Mouse (Mus musculus): ENCODE results near the gene Plxnd1. TPM values are rescaled to one million over a fixed set of nuclear protein-coding genes. Genes with fewer than 3 reads are reported as not detected.

Plxnd1 gene
- total RNA-seq, 2 experiments from 2014 or later: 88.0 to 151 TPM

GRCm38 (mm10) chr6:115927292-115928242 is 67.2 kb downstream of the Plxnd1 start:
- no peak for ATAC-seq (ENCODE audit: poor library complexity, severe bottlenecking)

GRCm38 (mm10) chr6:115926416-115926815 is 68.4 kb downstream of the Plxnd1 start:
- no peak for ATAC-seq (ENCODE audit: poor library complexity, severe bottlenecking)

GRCm38 (mm10) chr6:115924829-115925228 is 70.0 kb downstream of the Plxnd1 start:
- no peak for ATAC-seq (ENCODE audit: poor library complexity, severe bottlenecking)

GRCm38 (mm10) chr6:115919876-115920275 is 74.9 kb downstream of the Plxnd1 start:
- ATAC-seq (ENCODE audit: poor library complexity, severe bottlenecking): no peak

GRCm38 (mm10) chr6:115918615-115919014 is 76.2 kb downstream of the Plxnd1 start:
- ATAC-seq (ENCODE audit: poor library complexity, severe bottlenecking): no peak

- ATAC-seq (ENCODE audit: poor library complexity, severe bottlenecking): no peak
Observed at GRCm38 (mm10) chr6:115916611-115917010, 78.2 kb downstream of the Plxnd1 start.

GRCm38 (mm10) chr6:115915601-115916445 is 79.0 kb downstream of the Plxnd1 start:
- no peak for ATAC-seq (ENCODE audit: poor library complexity, severe bottlenecking)

- ATAC-seq (ENCODE audit: poor library complexity, severe bottlenecking): no peak
Observed at GRCm38 (mm10) chr6:115914511-115915202, 80.1 kb downstream of the Plxnd1 start.

- no peak for ATAC-seq (ENCODE audit: poor library complexity, severe bottlenecking)
Observed at GRCm38 (mm10) chr6:115913482-115913881, 81.3 kb downstream of the Plxnd1 start.

GRCm38 (mm10) chr6:115911763-115912162 is 83.0 kb downstream of the Plxnd1 start:
- no peak for ATAC-seq (ENCODE audit: poor library complexity, severe bottlenecking)

GRCm38 (mm10) chr6:115909940-115910339 is 84.9 kb downstream of the Plxnd1 start:
- ATAC-seq (ENCODE audit: poor library complexity, severe bottlenecking): 0 out of 2 replicates have a peak, but pooled peaks have one; percentile 11

GRCm38 (mm10) chr6:115909052-115909451 is 85.8 kb downstream of the Plxnd1 start:
- peak; percentile 72 for ATAC-seq (ENCODE audit: poor library complexity, severe bottlenecking)

- ATAC-seq (ENCODE audit: poor library complexity, severe bottlenecking): peak; percentile 73
Observed at GRCm38 (mm10) chr6:115908421-115908982, 86.3 kb downstream of the Plxnd1 start.

- ATAC-seq (ENCODE audit: poor library complexity, severe bottlenecking): peak; percentile 29
Observed at GRCm38 (mm10) chr6:115906871-115907270, 87.9 kb downstream of the Plxnd1 start.

- ATAC-seq (ENCODE audit: poor library complexity, severe bottlenecking): 0 out of 2 replicates have a peak, but pooled peaks have one; percentile 8
Observed at GRCm38 (mm10) chr6:115906455-115906854, 88.3 kb downstream of the Plxnd1 start.

- ATAC-seq (ENCODE audit: poor library complexity, severe bottlenecking): no peak
Observed at GRCm38 (mm10) chr6:115905568-115905967, 89.2 kb downstream of the Plxnd1 start.
